Mouse (Mus musculus): ENCODE measurements around the gene Asb10. TPM values are rescaled to one million over a fixed set of nuclear protein-coding genes. Genes with fewer than 3 reads are reported as not detected.

Asb10 gene
- polyA plus RNA-seq, 1 experiment from 2014 or later: 0.17 TPM

Other genes starting within 250 kb of the Asb10 start
- gene Kcnh2, start 189.4 kb downstream of the Asb10 start, polyA plus RNA-seq (2015; fragmentation: Nextera tagmentation; extraction: Ambion mirVana): 9.0 and 10.3 TPM in 2 replicates
- gene Nos3, start 176.2 kb downstream of the Asb10 start, polyA plus RNA-seq (2015; fragmentation: Nextera tagmentation; extraction: Ambion mirVana): 7.0 and 7.8 TPM in 2 replicates
- gene Atg9b, start 148.8 kb downstream of the Asb10 start, polyA plus RNA-seq (2015; fragmentation: Nextera tagmentation; extraction: Ambion mirVana): 0.39 and 0.69 TPM in 2 replicates
- 50.2 and 51.5 TPM in 2 replicates for gene Abcb8, start 147.3 kb downstream of the Asb10 start, polyA plus RNA-seq (2015; fragmentation: Nextera tagmentation; extraction: Ambion mirVana)
- gene Asic3, start 127.6 kb downstream of the Asb10 start, polyA plus RNA-seq (2015; fragmentation: Nextera tagmentation; extraction: Ambion mirVana): not detected in 2 replicates
- gene Cdk5, start 117.4 kb downstream of the Asb10 start, polyA plus RNA-seq (2015; fragmentation: Nextera tagmentation; extraction: Ambion mirVana): 95.9 and 102 TPM in 2 replicates
- 20.1 and 25.4 TPM in 2 replicates for gene Slc4a2, start 117.1 kb downstream of the Asb10 start, polyA plus RNA-seq (2015; fragmentation: Nextera tagmentation; extraction: Ambion mirVana)
- 80.4 and 95.0 TPM in 2 replicates for gene Fastk, start 95.7 kb downstream of the Asb10 start, polyA plus RNA-seq (2015; fragmentation: Nextera tagmentation; extraction: Ambion mirVana)
- gene Tmub1, start 93.1 kb downstream of the Asb10 start, polyA plus RNA-seq (2015; fragmentation: Nextera tagmentation; extraction: Ambion mirVana): 46.5 and 49.6 TPM in 2 replicates
- gene Agap3, start 88.8 kb downstream of the Asb10 start, polyA plus RNA-seq (2015; fragmentation: Nextera tagmentation; extraction: Ambion mirVana): 48.8 and 52.2 TPM in 2 replicates
- gene Gbx1, start 13.8 kb downstream of the Asb10 start, polyA plus RNA-seq (2015; fragmentation: Nextera tagmentation; extraction: Ambion mirVana): 0.17 and 0.20 TPM in 2 replicates
- gene 4931409K22Rik, start 15.8 kb upstream of the Asb10 start, polyA plus RNA-seq (2015; fragmentation: Nextera tagmentation; extraction: Ambion mirVana): 0.07 and 0.08 TPM in 2 replicates
- 98.2 and 103 TPM in 2 replicates for gene Abcf2, start 36.5 kb upstream of the Asb10 start, polyA plus RNA-seq (2015; fragmentation: Nextera tagmentation; extraction: Ambion mirVana)
- 17.8 and 18.6 TPM in 2 replicates for gene Chpf2, start 45.8 kb upstream of the Asb10 start, polyA plus RNA-seq (2015; fragmentation: Nextera tagmentation; extraction: Ambion mirVana)
- gene Smarcd3, start 83.4 kb upstream of the Asb10 start, polyA plus RNA-seq (2015; fragmentation: Nextera tagmentation; extraction: Ambion mirVana): 119 and 127 TPM in 2 replicates
- gene Nub1, start 144.6 kb upstream of the Asb10 start, polyA plus RNA-seq (2015; fragmentation: Nextera tagmentation; extraction: Ambion mirVana): 41.2 and 42.8 TPM in 2 replicates
- gene Wdr86, start 189.7 kb upstream of the Asb10 start, polyA plus RNA-seq (2015; fragmentation: Nextera tagmentation; extraction: Ambion mirVana): 3.8 and 4.9 TPM in 2 replicates
- gene Crygn, start 217.0 kb upstream of the Asb10 start, polyA plus RNA-seq (2015; fragmentation: Nextera tagmentation; extraction: Ambion mirVana): 0.53 TPM in 1 of 2 replicates, not detected in the other

All from midbrain, embryonic 13.5 days (tissue).